Mouse (Mus musculus) R1 (cell line): ENCODE measurements around the gene Il15ra.

Source experiments
- DNase-seq: peaks from one replicate; pipeline ENCODE4 v3.0.0-alpha.2; 2018; ENCODE audit warnings: low read depth, low spot score

Gene Il15ra

DNA sequence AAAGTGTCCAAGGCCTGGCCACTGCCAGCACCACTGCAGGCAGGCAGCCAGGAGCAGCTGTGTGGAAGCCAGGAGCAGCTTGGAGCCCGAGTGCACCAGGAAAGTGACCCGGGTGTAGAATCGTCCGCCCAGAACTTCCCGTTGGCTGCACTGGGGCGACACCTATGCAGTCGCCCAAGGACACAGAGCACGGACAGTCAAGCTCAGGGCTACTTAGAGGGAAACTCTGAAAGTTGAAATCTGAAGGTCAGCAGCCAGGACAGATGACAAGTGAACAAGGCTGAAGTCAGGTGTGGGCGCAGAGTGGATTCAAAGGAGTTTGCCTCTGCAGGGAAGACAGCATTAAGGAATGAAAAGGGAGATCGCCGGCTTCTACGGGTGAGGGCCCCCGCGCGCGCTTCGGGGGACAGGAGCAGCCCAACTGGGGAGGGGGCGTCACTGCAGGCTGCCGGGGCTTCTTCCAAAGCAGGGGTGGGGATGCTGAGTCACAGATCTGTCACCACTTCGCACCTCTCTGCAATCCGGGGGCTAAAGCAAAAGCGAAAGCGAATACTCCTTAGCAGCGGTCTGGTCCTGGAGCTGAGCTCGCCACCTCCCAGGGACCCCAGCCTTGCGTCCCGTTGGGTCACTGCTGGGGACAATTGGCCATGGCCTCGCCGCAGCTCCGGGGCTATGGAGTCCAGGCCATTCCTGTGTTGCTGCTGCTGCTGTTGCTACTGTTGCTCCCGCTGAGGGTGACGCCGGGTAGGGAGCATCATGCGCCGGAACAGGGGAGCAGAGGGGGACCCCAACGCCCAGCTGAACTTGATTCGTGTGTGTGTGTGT, at the start of gene Il15ra:
Gene Il15ra, plus strand, starts transcription at position 90 of the 825 bp plus-strand sequence.
- DNase-seq = peak; percentile 32

DNA sequence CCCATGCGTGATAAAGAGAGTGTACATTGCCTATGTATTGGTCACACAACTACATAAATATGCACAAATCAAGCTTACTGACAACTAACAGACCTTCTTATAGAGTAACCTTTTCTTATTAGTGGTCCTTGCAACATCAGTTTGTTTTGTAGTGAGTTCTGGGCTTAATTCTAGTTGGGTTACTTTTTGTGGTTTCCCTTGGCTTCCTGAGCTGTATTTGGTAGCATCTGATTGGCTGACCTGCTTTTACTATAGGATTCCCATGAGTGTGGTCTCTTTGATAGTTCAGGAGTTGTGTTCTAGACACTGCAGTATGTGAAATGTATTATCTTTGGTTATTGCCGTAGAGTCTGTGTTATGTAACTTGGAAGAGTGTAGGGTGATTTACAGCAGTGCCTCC, 47.5 kb upstream of the Il15ra start:
- DNase-seq = no peak

DNA sequence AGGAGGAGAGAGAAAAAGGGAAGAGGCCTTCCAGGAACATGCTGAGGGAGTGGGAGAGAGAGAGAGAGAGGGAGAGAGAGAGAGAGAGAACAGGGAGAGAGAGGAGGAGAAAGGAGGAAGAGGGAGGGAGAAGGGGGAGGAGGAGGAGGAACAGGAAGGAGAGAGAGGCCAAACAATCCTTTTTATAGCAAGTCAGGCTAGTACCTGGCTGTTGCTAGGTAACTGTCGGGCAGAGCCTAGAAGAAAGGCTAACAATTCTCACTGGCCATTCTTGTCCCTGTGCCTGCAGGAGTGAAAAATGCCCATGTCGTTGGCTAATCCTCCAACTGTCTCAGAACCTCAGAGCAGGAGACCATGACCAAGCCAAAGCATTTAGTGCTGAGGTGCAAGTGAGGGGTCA, 45.8 kb upstream of the Il15ra start:
- DNase-seq = peak; percentile 19

DNA sequence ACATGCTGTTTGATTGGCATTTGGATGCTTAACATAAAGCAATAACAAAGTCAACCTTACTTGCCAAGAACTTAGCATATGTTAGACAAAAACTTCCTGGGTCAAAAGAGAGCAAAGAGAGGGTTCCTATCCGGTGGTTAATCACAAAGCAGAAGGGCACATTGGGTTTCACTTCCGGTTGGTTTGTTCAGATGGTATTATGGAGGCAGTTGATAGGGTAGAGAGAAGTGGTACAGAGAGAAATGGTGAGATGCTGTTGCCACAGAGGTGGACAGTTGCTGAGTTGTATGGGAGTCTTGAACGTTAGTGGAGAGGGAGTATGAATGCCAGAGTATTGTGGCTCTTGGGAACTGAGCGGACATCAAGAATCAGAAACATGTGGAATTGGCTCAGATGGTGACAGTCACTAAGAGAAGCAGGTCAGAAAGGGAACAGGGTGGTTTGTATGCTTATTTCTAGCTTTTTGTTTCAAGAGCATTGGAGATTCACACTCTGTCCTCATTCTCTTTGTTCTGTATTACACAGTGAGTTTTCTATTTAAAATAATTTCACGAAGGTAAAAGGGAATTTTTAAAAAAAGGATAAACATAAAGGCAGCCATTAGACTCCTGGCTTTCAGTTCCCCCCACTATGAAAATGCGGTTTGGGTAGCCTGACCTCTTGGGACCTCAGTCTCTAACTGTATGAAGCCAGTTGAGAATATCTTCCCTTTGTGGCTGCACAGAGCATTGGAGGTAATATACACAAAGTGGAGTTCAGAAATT, 42.8 kb upstream of the Il15ra start:
- no peak for DNase-seq

DNA sequence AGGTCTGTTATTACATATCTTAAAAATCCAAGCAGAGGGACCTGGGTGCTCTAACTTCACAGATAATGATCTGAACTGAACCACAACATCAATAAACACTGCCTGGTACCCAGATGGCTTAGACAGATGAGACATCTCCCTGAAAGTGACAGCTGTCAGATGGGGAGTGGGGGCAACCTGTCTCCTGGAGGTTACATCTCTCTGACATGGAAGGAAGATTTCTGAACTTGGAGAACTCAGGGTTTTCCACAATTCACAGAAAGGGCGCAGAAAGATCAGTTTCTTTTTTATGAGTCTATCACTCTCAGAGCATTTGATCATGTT, 42.2 kb upstream of the Il15ra start:
- no peak for DNase-seq

DNA sequence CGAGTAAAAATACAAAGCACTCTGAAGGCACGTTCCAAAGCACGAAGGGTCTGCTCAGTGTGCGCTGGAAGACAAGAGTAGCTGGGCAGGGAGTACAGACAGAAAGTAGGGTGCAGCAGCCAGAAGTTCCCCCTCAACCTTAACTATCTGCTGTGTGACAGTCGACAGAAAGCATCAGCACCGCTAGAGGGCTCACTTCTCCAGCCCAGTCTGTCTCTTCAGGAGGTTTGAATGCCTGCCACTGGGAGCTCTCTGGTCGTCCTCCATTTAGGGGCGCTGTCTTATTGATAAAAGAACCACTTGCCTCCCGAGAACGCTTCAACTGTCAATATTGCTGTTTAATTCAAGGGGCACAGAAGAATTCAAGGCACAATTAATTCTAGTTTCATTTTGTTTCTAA, 41.1 kb upstream of the Il15ra start:
- DNase-seq = peak; percentile 87

DNA sequence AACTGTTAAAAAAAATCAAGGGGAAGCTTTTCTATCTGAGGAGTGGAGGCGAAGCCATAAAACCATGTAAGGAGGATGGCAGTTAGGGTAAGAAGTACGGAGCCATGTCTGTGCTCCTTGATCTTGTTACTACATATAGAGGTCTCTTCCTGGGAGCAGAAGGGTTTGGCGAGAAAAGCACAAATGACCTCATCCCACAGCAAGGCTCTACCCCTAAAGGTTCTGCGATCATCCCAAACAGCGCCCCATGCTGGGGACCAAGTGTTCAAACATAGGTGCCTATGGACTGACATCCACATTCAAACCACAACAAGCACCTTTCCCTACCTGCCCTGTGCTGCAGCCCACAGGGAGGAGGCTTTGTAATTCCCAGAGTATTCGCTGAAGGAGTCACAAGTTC, 40.7 kb upstream of the Il15ra start:
- peak; percentile 51 for DNase-seq

DNA sequence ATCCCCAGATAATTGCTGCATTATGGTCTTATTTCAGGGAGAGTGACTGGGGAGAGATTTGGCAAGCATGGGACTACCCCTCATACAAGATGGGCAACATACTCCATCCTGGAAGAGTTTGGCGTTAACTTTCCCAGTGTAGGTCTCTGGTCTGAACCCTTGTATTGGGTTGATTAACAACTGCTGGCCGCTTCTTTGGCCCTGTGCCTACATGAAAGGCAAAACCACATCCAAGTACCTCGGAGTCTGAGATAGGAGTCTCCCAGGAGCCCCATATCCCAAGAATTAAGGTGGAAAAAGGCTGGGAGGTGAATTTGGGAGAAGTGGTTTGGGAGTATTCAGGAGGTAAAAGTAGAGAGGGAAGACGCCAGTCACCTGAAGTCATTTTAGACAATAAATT, 40.3 kb upstream of the Il15ra start:
- DNase-seq = no peak

DNA sequence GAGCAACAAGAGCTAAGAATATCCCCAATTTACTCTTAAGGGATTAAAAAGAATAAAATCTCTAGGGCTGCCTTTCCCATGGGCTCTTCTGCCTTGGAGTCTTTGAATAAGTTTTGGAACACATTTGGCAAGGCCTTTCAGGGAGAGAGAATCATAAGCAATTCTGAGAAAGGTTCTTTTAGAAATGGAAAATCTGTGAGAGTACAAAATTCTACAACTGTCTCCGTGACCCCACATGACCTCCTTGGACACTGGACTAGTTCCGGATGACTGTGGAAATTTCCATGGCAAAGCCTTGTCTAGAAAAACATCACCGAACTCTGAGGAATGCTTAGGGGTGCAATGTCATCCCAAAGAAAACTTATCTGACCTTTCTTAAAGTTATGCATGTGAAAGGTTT, 39.8 kb upstream of the Il15ra start:
- no peak for DNase-seq

DNA sequence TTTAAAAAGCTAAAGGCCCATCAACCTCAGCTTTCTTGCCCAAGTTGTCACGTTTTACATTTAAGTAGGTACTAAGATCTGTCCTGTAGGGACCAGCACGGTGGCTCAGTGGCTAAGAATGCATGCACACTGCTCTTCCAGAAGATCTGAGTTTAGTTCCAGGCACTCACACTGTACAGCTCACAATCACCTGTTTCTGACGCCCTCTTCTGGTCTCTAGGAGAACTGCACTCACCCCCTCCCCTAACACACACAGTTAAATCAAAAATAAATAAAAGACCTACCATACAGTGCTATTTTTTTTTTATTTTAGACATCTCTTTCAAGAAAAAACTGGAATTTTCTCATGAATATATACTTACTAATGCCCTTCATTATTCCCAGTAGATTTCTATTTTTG, 32.9 kb upstream of the Il15ra start:
- peak; percentile 66 for DNase-seq

DNA sequence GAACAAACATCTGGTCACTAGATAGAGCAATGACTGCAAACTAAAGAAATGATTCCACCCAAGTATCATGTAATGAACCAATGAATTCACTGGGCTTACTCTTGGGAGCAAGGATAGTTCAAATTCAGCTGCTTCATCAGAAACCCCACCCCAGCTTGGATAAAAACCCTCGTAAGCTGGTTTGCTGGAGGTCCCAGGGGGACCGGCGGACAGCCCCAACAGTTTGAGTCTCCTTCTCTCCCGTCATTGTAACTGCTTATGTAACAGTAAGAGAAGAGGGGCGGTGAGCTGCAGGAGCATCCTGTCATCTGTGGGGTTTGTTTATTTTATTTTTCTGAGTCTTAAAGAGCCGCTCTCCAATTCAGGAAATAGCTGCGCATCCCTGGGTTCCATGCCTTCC, 25.5 kb upstream of the Il15ra start:
- DNase-seq = no peak

DNA sequence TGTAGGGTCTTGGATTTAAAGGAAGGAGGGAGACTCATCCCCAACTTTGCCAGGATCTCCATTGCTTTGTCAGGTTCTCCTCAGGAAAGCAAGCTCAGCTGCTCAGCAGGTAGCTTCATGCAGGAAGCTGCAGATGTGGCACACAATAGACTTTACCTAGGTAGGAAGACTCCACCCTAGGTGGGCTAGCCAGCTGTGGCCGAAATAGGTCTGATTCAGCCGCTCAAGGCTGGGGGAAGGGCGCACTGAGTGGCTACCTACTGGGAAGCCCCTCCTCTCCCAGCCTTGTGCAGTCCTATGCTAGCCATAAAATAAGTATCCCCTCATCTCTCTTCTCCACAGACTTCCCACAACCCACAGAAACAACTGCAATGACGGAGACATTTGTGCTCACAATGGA, 22.4 kb upstream of the Il15ra start:
- peak; percentile 68 for DNase-seq

DNA sequence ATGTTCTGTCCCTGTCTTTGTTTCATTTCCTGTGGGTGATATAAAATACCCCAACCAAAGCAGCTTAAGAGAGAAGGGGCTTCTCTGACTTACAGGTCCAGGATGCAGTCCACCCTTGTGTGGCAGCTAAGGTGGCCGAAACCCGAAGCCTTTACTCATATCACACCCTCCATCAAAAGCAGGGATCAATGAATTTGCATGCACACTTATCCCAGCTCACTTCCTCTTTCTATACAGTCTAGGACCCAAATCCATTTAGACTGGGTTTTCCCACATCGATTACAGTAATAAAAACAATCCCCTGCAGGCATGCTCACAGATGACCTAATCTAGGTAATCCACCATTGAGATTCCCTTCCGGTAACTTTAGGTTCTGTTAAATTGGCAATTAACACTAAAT, 18.6 kb upstream of the Il15ra start:
- no peak for DNase-seq

DNA sequence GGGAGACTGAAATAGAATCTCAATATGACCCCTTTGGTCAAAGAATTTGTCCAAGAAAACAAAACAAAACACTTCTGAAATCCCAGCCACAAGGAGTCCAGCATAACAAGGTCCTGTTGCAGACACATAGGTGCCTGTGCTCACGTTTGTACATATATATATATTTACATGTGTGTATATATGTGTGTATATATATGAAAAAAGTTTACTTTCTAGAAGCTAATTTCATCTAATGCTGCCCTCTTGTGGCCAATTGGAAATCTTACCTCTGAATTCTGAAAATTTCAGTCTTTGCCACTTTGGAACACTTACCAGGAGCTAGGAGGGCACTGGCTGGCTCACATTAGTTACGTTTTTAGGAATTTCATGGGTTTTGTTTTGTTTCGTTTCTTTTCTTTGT, 17.7 kb upstream of the Il15ra start:
- peak; percentile 34 for DNase-seq

DNA sequence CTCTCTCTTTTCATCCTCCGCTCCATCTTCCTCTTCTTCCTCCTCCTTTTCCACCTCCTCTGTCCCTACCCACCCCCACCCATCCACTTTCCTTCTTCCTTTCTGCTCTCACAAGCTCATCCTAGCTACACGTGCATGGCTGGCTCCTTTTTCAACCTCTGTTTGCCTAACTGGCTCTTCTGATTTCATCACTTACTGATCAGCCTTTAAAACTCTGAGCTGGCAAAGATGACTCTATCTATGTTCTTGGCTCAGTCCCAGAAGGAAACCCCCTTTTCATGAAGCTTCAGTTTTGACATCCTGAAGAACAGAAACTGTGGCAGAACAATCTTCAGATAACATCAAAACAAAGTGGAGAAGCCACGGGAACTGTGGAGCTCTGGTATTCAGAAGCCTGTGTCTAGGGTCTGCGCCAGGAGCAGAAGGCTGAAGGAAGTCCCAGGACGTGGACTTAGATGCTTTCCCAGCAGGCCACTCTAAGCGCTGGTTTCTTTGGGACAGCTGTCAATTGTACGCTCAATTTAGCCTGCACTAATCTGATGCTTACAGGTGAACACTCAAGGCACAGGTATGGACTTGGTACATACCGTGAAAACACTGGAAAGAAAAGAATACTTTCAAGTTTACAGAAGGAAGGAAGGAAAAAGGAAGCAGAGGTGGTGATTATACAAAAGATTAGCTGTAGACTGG, 14.7 kb upstream of the Il15ra start:
- DNase-seq = no peak

DNA sequence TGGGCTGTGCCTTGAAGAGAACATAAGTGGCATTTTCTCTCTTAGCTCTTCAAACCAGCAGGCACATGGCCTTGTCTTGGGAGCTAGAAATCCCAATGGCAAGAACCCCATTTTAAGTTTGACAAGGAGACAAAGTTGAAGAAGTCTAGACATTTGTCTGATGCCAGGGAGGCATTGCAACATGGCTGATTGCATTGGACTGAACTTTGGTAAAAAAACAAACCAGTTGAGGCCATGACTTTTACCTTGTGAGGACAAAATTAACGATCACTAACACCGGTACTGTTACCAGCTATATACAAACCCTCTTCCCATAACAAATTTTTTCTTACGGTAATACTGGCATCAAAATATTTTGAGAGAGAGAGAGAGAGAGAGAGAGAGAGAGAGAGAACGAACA, 11.7 kb upstream of the Il15ra start:
- DNase-seq = no peak

DNA sequence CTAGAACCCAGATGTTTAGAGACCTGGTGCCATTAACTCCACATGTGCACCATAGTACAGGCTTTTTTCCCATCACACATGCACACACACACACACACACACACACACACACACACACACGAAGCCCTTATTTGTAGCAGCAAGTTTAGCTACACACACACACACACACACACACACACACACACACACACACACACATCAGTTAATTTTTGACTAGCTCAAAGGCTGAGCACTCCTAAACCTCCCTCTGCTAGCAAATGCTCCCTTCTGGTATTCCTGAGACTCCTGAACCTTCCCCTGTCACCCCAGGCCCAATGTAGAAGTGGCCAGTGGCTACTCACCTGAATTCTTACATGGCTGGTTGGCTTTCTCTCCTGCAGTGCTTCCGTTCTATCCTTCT, 11.0 kb upstream of the Il15ra start:
- no peak for DNase-seq

DNA sequence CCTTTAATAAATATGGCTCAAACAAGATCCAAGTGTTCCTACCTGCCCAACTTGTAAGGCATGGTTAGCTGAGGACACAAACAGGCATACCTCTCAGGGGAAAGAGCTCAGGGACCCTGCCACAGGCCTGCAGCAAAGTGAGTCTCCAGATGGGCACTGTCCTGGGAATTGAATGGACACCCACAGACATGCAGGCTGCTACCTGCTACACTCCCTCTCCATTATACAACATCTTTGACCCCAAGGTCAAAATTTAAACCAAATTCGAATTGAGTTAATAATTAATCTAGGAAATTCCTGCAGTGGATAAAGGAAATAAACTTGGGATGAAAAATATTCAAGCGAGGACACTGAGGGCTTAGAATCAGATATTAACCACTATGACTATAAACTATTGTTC, 9.2 kb upstream of the Il15ra start:
- no peak for DNase-seq

DNA sequence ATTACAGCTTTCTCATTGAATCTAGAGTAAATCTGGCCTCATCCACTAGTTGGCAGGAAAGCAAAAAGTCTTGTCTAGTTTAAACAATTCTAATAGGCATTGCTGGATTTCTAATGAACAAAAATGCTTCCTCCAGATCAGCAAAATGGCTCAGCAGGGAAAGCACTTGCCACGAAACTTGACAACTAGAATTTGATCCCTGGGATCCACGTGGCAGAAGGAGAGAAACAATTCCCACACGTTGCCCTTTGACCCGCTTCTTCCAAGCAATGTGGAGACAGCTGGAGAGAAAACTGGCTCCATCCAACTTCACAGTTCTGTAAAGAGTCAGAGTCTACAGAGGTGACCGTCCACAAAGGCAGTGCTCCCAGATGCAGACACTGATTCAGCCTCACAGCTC, 6.1 kb upstream of the Il15ra start:
- no peak for DNase-seq

DNA sequence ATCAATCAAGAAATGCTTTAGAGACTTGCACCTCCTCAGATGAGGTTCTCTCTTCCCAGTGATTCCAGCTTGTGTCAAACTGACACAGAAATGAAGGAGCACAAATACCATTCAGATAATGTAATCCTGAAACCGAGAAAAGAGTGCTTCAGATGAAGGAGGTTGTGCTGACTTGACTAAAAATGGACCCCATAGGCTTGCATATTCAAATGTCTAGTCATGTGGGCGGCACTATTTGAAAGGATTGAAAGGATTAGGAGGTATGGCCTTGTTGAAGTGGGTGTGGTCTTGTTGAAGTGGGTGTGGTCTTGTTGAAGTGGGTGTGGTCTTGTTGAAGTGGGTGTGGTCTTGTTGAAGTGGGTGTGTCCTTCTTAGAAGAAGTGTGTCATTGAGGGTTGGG, 5.2 kb upstream of the Il15ra start:
- peak; percentile 70 for DNase-seq

DNA sequence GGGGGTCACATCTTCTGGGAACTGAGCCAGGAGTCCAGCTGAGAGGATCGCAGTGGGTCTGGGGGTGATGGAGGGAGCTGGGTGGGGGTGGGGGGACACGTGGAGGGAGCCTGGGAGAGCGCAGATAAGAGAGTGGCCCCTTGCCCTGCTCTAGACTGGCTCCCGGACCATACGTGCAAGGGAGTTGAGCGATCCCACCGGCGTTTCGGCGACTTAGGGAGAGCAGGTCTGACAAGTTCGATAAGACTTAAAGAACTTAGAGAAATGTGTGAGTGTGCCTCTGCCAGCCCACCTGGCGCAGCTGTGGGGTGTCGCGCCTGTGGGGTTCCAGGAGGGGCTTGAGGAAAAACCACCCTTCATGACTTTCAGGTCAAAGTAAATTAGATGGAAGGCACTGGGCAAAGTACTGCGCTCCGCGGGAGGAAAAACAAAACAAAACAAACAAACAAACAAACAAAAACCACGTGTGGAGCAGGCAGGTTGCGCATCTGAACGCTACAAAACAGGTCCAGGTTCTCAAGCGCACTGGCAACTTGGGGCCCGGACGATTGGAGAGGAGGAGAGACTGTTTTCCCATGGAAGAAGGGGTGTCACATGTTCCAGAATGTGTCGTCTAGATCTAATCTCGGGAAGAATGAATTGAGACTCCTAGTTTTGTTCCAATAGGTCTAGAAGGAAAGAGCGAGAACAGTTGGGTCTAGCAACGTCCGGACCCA, 1.1 kb downstream of the Il15ra start:
- DNase-seq = peak; percentile 14

DNA sequence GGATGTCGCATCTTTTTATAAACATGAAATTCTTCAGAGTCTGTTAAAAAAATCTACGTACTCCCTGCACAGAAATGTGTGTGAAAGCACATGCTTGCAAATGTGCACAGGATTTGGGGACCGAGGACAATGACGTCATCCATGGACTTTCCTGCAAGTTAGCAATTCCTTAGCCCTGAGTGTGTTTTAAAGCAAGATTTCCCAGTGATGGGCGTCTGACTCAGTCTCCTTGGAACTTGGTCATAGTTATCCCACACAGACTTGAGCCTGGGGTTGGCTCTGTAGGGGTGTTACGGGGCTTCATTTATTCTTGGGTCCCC, 1.6 kb downstream of the Il15ra start:
- DNase-seq = no peak
